Mouse (Mus musculus): Measurements from ENCODE around the gene Nr1i2.
A peak's percentile ranks its signal among the peaks of the same experiment; 100 is the strongest.

The Nr1i2 gene

DNA sequence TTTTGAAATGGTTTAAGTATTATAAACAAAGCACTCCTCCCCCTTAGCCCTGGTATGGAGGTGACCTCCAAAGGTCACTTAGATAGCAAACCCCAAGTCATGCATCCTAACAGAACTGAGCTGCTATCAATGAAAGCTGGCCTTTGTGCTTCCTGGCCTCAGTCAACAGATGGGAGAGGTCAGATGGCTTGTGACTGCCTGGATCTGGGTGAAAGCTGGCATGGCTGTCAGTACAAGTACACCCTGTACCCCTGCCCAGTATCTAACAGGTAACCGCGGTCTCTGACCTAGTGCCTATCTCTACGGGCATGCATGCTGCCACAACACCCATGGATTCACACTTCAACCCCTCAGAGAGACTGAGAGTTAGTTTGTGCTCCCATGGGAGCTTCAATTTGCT is 6.9 kb downstream of the Nr1i2 start:
- DNase-seq (ENCODE audit: low read depth in 2 of 2, low spot score in 2 of 2) = no peak

DNA sequence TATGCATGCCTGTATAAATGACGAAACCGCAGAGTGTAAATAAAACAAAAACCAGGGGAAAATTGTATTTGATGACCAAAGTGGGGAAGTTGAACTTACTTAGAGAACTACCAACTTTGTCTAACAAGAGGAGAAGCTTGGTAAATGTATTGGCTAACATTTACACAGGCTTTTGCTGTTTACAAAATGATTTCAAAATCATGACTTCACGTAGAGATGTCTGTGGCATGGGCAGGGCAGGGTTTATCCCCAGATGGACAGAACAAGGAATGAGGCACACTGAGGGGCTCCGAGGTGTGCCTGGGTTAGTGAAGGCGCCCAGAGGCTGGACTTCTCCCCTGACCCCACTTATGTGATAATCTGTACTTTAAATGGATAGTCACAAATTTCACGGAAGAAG is 7.3 kb downstream of the Nr1i2 start:
- DNase-seq (ENCODE audit: low read depth in 2 of 2, low spot score in 2 of 2) = no peak

DNA sequence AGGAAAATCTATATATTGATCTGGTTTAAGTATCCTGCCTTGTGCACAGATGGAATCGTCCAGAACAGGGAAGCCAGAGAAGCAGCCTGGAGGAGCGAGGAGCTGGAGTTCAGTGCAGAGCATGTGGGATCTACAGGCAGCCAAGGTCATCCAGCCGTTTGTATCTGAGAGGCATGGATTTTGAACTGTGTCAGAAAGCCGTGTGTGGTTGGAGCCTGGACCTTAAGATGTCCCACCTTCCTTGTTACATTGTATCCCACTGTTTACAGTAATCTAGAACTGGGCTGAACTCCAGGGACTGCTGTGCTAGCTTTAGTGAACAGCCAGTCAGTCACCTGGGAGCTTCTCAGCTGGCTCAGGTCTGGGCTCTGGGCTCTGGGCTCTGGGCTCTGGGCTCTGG is 8.1 kb downstream of the Nr1i2 start:
- DNase-seq (ENCODE audit: low read depth in 2 of 2, low spot score in 2 of 2) = no peak

DNA sequence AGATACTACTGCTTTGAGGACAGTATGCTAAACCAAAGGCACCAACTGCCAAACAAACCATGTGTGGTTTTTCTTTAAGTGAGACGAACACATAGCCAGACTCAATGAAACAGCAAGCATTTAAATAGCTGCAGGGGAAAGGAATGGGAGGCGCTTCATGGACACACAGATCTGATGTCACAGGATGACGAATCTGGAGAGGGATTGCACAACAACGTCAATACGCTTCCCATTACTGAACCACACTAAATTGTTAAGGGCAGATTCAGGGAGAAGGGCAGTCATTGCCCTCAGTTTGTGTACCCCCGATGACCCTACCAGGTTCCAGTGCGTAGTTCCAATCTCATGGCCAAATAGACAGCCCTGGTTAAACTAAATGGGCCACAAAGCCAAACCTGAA is 8.8 kb downstream of the Nr1i2 start:
- no peak for DNase-seq (ENCODE audit: low read depth in 2 of 2, low spot score in 2 of 2)

DNA sequence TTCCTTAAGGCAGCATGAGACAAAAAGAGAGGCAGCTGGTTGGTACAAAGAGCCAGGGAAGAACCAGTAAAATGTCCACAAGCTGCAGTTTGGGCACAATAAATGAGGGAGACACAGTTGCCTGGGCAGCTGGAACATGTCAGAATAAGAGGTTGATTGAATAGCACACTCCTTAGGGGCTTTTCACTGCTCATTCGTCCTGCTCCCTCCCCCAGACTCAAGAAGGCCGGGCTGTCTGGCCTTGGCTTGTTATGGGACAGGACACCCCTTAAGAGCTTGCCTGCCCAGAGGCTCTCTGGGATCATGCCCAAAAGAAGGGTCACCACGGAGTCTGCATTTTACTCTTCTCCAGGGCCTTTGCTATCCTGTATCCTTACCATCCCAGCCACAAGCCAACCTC is 11.3 kb downstream of the Nr1i2 start:
- DNase-seq (ENCODE audit: low read depth in 2 of 2, low spot score in 2 of 2) = no peak

DNA sequence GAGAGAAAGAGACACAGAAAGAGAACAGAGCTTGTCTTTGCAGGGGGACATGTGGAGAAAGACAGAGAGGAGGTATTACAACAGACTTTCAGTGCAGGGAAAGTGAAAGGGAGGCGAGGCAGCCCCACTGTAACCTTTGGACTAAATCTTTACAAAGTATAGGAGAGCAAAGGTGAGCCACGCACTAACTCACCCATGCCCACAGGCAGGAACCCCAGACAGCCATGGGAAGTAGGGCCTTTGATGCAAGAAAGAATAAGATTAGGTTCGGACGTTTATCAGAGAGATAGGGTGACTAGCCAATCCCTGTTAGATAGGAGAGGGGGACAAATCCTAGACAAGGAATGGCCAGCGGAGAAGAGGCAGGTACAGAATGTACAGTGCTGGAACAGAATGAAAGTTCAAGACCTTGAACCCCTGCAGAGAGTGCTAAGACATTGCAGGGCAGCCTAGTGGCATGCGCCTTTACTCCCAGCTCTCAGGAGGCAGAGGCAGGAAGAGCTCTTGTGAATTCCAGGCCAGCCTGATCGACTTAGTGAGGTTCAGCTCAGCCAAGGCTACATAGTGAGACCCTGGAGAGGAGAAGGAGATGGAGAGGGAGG is 12.0 kb downstream of the Nr1i2 start:
- DNase-seq (ENCODE audit: low read depth in 2 of 2, low spot score in 2 of 2) = no peak

DNA sequence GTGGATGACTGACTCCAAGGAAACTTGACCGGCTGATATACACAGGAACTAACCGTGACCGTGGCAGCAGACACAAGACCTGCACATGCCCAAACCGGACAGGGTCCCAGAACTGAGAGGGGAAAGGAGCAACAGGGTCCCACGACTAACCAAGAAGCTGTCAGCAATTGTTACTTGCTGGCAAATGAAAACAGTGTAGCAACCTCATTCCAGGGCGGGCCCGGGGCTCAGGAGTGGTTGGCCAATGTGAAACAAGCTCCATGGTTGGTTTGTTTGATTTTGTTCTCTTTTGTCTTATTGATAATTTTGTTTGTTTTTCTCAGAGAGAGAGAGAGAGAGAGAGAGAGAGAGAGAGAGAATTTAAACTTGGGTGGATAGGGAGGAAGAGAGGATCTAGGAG is 13.7 kb downstream of the Nr1i2 start:
- DNase-seq (ENCODE audit: low read depth in 2 of 2, low spot score in 2 of 2) = no peak

DNA sequence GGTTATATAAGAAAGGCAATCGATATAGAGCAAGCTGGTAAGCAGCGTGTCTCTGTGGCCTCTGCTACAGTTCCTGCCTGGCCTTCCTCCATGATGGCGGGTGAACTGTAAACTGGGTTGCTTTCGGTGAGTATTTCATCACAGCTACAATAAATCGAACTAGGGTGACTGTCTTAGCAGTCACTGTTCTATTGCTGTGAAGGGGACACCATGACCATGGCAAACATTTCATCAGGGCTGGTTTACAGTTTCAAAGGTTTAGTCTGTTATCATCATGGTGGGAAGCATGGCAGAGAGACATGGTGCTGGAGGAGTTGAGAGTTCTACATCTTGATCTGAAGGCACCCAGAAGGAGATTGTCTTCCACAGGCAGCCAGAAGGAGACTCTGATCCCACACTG is 14.8 kb downstream of the Nr1i2 start:
- no peak for DNase-seq (ENCODE audit: low read depth in 2 of 2, low spot score in 2 of 2)

DNA sequence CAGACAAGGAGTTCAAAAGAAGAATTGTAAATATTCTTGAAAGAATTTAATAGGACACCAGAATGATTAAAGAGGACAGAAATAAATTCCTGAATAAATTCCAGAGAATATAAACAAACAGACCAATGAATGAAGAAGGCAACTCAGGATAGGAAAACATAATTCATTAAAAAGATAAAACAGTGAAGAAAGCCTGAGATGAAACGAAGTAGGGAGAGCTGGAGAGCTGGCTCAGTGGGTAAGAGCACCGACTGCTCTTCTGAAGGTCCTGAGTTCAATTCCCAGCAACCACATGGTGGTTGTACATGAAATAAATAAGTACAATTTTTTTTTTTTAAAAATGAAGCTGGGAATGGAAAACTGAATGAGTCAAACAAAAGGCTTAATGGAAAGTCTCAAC is 19.9 kb downstream of the Nr1i2 start:
- DNase-seq (ENCODE audit: low read depth in 2 of 2, low spot score in 2 of 2) = no peak

DNA sequence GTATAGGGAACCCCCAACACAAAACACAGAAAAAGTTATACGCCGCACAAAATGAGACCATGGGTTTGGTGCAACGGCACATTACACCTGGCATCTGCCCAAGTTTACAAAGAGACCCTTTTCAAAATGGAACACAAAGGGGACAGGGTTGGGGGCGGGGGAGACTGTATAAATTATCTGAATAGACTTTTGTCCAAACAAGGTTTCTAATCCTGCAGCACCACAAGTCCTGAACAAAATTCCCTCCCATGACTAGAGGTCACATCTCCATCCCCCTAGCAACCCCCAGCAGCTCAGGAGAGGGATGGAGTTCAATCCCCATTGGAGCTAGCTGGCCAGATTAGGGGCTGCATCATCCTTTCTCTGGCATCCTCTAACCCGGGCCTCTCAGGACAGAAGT is 22.1 kb downstream of the Nr1i2 start:
- DNase-seq (ENCODE audit: low read depth in 2 of 2, low spot score in 2 of 2) = no peak

DNA sequence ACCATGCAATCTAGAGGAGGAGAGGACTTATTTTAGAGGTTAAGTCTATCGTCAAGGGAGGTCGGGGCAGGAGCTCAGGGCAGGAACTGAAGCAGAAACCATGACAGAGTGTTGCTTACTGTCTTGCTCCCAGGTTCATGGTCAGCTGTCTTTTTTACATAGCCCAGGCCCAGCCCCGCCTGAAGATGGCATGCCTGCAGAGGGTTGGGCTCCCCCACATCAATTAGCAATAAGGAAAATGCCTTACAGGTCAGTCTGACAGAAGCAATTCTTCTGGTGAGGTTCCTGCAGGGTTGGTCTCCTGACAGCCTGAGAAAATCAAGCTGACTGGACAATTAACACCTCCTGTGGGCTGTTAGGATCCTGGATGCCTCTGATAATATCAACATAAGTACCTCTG is 23.0 kb downstream of the Nr1i2 start:
- no peak for DNase-seq (ENCODE audit: low read depth in 2 of 2, low spot score in 2 of 2)

DNA sequence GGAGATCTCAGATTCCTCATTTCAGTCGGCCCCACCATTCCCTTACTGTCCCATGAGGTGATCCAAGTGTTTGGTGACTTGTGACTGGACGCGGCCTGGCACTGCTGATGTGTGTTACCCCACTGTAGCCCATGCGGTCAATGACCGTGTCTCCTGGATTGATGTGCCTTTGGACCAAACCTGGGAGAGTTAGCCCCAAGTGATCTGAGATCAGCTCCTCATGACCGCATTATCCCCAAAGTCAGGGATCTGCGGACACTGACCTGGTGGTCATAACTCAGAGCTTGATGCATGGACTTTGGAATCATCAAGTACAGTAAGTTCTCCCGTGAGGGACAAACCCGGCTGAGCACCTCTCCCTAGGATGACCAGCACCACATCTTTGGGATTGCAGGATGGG is 38.7 kb downstream of the Nr1i2 start:
- DNase-seq (ENCODE audit: low read depth in 2 of 2, low spot score in 2 of 2) = no peak

DNA sequence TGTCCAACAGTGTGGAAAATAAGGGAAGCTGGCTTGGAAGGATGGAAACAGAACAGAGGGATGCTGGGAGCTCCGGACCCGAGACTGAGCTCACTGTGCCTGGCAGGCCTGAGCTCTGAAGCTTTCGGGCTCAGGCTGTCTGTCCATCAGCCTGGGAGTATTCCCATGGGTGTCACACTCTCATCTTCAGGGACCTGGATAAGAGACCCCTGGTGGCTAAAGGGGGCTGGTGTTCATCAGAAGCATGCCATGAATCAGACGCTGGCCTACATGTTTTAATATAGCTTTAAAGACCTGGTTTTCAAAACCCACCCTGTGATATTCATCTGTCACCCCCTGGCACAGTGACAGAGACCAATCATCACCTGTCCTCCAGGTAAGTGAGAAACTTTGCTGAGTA is 39.5 kb downstream of the Nr1i2 start:
- DNase-seq (ENCODE audit: low read depth in 2 of 2, low spot score in 2 of 2) = no peak

DNA sequence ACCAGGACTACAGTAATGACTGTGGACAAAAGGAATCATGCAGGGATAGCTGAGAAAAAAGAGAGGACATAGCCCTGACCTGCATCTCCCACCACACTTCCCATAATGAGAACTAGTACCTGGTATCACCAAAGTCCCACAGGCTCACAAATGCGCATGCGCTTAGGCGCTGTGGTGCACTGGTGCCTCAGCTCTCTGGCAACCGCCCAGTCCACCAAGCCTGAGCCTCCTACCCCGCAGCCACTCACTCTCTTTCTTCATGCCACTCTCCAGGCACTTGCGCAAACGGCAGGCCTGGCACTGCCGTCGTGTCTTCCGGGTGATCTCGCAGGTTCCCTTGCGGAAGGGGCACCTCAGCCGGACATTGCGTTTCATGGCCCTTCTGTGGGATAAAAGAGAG is 40.6 kb downstream of the Nr1i2 start:
- DNase-seq (ENCODE audit: low read depth in 2 of 2, low spot score in 2 of 2) = no peak

DNA sequence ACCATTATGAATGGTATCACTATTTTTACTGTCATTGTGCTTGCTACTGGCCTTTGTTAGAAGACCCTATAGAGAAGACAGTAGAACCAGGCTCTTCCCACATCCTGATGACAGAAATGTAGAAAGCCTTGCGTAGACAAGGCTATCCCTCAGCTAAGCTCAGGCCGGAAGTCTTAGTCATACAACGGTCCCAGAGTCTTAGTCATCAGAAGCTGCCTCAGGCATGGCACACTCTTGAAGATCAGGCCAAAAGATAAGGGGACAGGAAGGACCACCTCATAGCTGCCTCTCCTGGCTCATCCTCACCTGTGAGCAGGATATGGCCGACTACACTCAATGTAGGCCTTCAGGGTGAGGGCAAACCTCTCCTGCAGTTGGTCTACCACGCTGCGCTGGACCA is 44.2 kb downstream of the Nr1i2 start:
- DNase-seq (ENCODE audit: low read depth in 2 of 2, low spot score in 2 of 2) = no peak

DNA sequence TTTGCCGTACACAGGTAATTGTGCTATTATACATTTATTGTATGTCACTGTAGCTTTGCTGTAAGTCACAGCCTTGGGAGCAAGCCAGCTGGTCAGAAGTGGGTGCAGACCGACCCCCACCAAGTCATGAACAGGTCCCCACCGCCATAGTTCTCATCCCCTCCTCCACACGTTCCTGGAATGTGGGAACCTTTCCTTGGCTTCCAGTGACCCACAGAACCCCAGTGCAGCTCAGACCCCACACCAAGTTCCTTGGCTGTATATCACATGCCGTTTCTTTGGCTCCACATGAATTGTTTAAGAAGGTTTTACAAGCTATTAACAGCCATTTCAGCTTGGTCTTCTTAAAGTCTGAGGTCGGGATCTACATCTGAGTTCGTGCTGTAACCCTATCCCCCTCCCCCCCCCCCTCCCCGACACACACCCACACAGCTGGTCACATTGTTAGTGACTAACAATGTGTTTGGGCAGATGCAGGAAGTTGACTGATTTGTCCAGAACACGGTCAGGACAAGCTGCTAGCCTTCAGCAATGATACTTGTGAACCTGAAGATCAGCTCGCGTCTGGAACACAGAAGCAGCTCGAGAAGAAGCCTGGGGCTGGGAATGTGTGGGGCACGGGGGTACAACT is 46.2 kb downstream of the Nr1i2 start:
- no peak for DNase-seq (ENCODE audit: low read depth in 2 of 2, low spot score in 2 of 2)

DNA sequence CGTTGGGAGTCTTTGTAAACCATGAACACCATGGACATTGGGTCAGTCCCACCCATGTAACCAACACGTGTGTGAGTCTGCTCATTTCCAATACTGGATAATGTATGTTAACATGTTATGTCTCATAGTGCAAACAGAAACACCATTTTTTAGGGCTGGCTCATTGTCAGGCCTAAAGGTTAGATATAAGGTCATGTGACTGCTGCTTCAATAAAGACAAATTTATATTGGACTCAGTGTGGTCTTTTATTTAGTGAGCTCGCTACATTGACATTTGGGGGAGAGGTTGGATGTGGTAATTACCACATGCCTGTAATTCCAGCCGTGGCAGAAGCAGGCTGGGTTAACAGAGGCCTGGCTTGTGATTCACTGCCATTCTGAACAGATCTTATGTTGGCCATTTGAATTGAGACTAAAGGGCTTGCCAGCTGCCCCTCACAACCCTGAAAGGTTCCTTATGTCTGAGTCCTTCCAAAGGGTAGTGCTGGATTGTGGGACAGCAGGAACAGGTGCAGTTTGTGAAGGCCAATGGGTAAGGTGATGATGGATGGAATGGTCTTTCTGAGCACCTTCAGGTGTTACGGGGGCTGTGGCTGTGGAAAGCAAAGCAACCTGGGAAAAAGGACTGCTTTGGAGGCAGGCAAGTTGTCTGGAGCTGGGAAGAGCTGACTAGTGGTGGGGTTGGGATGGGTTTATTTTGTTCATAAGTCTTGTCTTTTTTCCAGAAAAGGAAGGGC is 48.6 kb downstream of the Nr1i2 start:
- DNase-seq (ENCODE audit: low read depth in 2 of 2, low spot score in 2 of 2) = no peak

DNA sequence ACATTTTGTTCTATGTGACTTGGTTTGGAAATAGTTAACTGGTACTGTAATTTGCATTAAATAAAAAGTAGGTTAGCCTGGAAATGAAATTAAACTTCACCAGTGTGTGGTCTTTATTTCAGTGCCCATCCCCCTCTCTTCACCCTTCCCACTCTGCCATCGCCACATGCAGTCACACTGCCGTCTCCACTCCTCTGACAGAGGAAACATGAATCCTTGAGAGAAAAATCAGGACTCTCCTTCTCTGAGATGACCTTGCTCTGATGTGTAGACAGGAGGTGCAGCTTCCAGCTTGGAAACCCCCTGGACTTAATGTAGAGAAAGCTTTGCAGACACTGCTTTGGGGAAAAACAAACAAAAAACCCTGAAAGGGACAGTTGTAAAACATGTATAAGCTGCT is 49.2 kb downstream of the Nr1i2 start:
- no peak for DNase-seq (ENCODE audit: low read depth in 2 of 2, low spot score in 2 of 2)

DNA sequence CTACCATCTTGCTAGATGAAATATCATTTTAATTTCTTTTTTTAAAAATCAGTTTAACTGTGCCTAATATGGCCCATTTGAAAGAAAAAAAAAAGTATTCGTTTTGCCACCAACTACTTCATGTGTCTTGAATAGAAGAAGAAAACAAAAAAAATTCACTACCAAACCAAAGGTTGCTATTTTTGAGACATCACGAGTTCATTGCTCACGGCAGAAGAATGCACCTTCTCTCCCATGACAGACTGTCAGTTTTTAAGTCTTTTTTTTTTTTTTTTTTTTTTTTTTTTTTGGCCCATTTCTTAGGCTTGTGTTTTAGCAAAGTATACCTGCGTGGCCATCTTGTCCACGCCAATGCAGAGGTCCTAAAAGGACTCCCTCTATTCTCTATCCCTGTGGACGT is 50.5 kb downstream of the Nr1i2 start:
- DNase-seq (ENCODE audit: low read depth in 2 of 2, low spot score in 2 of 2) = no peak

DNA sequence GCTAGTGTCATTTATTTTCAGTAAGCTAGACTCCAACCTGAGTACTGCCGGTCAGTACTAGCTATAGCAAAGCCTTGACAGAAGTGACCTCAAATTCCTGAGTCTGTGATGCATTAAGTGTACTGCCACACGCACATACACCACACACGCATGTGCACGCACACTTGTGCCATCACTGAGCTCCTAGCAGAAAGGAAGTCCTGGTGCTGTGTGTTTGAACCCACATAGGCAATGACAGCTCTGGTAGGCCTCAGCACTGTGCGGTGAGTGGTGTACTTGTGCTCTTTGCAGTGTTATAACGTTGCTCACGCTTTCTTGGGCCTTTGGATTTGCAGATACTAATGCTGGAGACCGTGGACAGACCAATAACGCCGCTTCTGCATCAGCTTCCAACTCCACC is 54.5 kb downstream of the Nr1i2 start:
- DNase-seq (ENCODE audit: low read depth in 2 of 2, low spot score in 2 of 2) = no peak

DNA sequence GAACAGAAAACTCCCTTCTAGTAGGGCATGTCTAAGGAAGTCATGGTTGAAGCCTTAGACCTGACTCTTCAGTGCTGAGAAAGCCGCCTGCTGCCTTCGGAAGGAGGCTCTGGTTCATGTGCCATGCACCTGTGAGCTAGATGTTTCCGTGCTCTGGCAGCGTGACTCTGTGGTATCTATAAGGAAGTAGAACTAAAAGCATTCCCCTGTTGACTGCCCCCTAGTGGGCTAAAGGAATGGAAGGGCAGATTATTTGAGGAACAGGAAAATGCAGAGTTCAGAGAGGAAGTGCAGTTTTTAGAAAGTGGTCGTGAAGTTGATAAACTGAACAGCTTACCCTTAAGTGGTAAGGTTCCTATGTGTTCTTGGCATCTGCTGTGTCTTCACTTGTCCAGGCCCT is 54.9 kb downstream of the Nr1i2 start:
- DNase-seq (ENCODE audit: low read depth in 2 of 2, low spot score in 2 of 2) = peak; percentile 51 to 65

DNA sequence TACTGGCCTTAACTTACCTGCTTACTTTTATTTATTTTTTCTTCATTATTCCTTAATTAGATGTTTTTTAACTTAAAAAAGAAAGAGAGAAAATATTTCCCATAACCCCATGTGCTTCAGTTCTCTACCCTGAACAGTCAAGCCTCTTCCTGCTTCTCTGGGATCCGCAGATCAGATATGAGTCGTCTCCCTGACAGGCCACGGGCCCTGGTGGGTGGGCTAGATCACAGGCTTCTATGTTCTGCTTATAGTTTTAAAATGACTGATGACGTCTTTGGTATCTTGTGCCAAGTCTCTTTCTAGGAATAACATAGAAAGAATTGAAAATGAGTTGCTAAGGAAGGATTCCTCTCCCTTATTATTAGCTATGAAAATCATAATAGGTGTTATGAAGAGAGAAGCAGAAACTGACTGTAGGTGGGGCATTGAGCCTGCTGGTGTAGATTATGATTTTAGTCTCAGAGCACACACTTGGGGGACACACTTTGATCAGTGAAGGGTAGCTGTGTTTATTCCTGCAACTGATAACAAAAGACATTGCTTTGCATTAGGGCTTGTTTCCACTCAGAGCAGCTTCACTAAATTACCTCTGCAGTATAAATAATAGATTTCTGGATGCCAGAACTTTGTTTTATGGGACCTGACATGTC is 57.6 kb downstream of the Nr1i2 start:
- no peak for DNase-seq (ENCODE audit: low read depth in 2 of 2, low spot score in 2 of 2)
